Mouse (Mus musculus) bone marrow macrophage, adult 2 months (primary cell): ENCODE data around the gene Ankrd27.

Source experiments
- CTCF ChIP-seq: IDR thresholded peaks from 2 replicates; pipeline ENCODE4 v1.5.1; 2012; ENCODE audit warnings: low read depth, mild to moderate bottlenecking, low read length, moderate library complexity
- POLR2A ChIP-seq: IDR thresholded peaks from 2 replicates; pipeline ENCODE4 v1.6.1; 2012; ENCODE audit warnings: mild to moderate bottlenecking, low read depth, low read length, borderline replicate concordance

DNA sequence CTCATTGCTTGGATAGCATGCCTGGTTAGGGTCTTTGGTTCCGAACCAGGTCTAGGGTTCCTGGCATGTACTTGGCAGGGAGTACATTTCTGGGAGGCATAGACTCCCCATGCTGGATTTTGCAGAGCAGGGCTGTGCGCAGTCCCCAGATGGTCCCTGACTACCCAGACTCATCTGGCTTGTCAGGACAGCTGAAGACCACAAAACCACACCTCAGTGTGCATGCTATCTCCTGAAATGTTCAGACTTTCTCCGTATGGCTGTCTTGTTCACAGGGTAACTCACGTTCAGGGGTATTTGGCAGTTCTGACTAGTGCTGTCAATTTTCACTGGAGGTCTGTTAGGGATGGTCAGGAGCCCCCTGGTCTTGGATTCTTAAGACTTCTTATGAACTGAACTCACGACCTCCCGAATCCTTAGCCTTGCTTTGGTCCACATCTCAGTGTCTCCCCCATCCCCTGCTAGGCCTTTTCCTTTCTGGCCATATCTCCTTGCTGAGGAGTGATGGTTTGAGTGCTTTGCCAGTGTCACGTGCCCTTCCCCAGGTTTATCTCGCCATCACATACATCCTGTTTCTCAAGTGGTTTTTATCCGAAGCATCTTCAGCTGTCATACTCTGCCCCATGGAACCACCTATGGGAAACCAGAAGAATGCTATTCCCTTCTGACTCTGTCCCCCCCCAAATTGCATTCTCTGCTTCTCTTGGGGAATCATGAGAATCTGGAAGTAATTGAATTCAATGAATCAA is 2.8 kb downstream of the Ankrd27 start:
- TF ChIP-seq CTCF: no peak
- TF ChIP-seq POLR2A: no peak
